Mouse (Mus musculus) granulocyte monocyte progenitor cell, adult 5-6 weeks (primary cell): ENCODE data around the gene 0610012G03Rik. TPM values are rescaled to one million over a fixed set of nuclear protein-coding genes. Genes with fewer than 3 reads are reported as not detected.

Experiments
- total RNA-seq, 2 experiments: library from RNA; stranded (forward) in 1 of 2; stranded (reverse) in 1 of 2; fragments of 200-712, 200-1000 nt in 1 of 2; fragments of >200 nt in 1 of 2; fragmentation: Nextera tagmentation in 1 of 2; gene quantifications; 2 replicates each; pipeline ENCODE4 v1.2.3; 2014 to 2017

The 0610012G03Rik gene
- total RNA-seq, 2 experiments from 2014 or later: 24.1 to 32.7 TPM

Other genes with a start within 250 kb of the 0610012G03Rik start
- gene Meltf, start 69.7 kb downstream of the 0610012G03Rik start, total RNA-seq (2014; fragmentation: Nextera tagmentation): 0.17 TPM in 1 of 2 replicates, not detected in the other
- not detected in 2 replicates for gene Meltf, start 69.7 kb downstream of the 0610012G03Rik start, total RNA-seq (2017)
- gene Pigz, start 14.6 kb downstream of the 0610012G03Rik start, total RNA-seq (2014; fragmentation: Nextera tagmentation): 0.47 TPM in 1 of 2 replicates, not detected in the other
- not detected in 2 replicates for gene Pigz, start 14.6 kb downstream of the 0610012G03Rik start, total RNA-seq (2017)
- gene Ncbp2, start within 50 bp of the 0610012G03Rik start, total RNA-seq (2014; fragmentation: Nextera tagmentation): 40.1 and 47.4 TPM in 2 replicates
- 60.5 and 62.0 TPM in 2 replicates for gene Ncbp2, start within 50 bp of the 0610012G03Rik start, total RNA-seq (2017)
- gene Senp5, start 54.8 kb upstream of the 0610012G03Rik start, total RNA-seq (2014; fragmentation: Nextera tagmentation): 26.5 and 27.3 TPM in 2 replicates
- gene Senp5, start 54.8 kb upstream of the 0610012G03Rik start, total RNA-seq (2017): 19.6 and 21.6 TPM in 2 replicates
- 65.0 and 67.3 TPM in 2 replicates for gene Pak2, start 130.8 kb upstream of the 0610012G03Rik start, total RNA-seq (2014; fragmentation: Nextera tagmentation)
- 54.2 and 54.9 TPM in 2 replicates for gene Pak2, start 130.8 kb upstream of the 0610012G03Rik start, total RNA-seq (2017)
- 84.7 and 88.8 TPM in 2 replicates for gene Pigx, start 151.2 kb upstream of the 0610012G03Rik start, total RNA-seq (2014; fragmentation: Nextera tagmentation)
- 46.6 and 75.6 TPM in 2 replicates for gene Pigx, start 151.2 kb upstream of the 0610012G03Rik start, total RNA-seq (2017)
- 9.9 and 18.8 TPM in 2 replicates for gene Cep19, start 151.3 kb upstream of the 0610012G03Rik start, total RNA-seq (2014; fragmentation: Nextera tagmentation)
- 27.0 and 36.8 TPM in 2 replicates for gene Cep19, start 151.3 kb upstream of the 0610012G03Rik start, total RNA-seq (2017)
- 185 and 192 TPM in 2 replicates for gene Nrros, start 217.1 kb upstream of the 0610012G03Rik start, total RNA-seq (2014; fragmentation: Nextera tagmentation)
- gene Nrros, start 217.1 kb upstream of the 0610012G03Rik start, total RNA-seq (2017): 110 and 119 TPM in 2 replicates
- gene Bex6, start 231.3 kb upstream of the 0610012G03Rik start, total RNA-seq (2014; fragmentation: Nextera tagmentation): 102 and 159 TPM in 2 replicates
- gene Bex6, start 231.3 kb upstream of the 0610012G03Rik start, total RNA-seq (2017): 86.7 and 90.4 TPM in 2 replicates